Mouse (Mus musculus): ENCODE results near the gene Tmem238.

Tmem238 gene

DNA sequence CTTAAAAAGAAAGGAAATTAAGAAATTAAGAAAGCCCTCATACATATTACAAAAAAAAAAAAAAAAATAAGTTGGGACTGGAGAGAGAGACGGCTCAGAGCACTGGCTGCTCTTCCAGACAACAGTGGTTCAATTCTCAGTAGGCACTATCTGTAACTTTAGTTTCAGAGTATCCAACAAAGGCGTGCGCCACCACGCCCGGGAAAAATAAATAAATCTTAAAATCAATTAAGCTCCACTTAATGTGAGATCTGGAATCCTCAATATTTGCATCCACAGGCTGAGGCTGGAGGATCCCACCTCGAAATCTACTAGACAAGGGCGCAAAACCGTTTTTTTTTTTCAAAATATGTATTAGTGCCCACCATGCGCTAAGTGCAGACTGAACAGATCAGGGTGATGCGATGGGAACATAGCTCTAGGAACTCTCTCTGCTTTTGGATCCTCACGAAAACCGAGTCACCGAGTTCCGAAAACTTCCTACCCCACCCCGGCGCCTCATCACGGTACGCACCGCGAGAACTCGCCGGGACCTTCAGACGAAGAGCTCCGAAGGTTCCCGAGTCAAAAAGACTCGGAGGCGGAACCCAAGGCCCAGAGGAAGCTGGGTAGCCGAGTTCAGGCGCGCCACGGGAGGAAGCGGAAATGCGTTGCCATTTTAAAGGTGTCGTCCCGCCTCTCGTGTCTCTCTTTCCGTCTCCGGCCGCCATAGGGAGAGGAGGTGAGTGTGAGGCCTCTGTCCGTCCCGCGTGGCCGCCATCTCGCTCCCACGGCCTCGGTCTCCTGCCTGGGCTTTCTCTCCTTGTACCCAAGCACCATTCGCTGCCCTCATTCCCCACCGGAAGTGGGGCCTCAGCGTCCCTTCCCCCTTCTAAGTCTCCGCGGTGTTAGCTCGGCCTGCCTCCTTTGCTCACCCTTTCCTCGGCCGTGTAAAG, 3.1 kb upstream of the Tmem238 start, which contains the start of gene Rpl28:
Rpl28 (plus strand) TSS at position 597 of the 935 bp plus-strand sequence.
- DNase-seq (ENCODE audit: low read depth, low spot score): peak; percentile 92

DNA sequence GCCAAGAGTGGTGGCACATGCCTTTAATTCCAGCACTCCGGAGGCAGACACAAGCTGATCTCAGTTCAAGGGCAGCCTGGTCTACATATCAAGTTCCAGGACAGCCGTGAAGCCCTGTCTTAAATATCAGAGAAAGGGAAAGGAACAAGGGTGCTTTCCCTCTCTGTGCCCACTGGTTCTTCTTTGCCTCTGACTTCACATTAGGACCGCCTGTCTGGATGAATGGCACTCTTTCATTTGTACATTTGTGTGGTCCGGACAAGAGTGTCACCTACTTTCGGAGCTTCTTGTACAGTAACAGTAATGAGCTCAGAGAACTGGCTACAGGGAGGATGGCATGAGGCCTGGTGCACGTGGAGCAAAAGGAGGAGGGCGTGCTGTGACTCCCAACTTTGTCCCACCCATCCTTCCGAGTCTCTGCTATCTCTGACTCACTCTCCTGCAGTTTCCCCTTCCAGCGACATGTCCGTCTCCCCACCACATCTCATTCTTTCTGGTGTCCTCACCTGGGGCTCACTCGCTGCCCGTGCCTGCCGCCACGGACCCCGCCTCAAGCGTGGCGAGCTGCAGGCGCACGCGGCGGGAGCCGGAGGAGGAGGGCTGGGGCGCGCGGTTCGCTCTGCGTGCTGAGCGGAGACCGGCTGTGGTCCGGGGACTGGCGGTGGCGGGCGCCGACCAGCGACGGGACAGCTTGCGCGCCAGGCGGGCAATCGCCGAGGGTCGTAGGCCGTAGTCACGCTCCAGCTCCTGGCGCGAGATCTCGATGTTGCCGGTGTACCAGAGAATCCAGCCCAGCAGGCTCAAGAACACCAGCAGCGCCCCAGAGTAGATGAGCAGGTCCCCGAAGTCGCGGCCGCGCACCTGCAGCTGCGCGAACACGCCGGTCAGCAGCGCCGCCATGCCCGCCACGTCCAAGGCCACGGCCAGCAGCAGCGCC, 689 bp downstream of the Tmem238 start:
- no peak for DNase-seq (ENCODE audit: low read depth, low spot score)

DNA sequence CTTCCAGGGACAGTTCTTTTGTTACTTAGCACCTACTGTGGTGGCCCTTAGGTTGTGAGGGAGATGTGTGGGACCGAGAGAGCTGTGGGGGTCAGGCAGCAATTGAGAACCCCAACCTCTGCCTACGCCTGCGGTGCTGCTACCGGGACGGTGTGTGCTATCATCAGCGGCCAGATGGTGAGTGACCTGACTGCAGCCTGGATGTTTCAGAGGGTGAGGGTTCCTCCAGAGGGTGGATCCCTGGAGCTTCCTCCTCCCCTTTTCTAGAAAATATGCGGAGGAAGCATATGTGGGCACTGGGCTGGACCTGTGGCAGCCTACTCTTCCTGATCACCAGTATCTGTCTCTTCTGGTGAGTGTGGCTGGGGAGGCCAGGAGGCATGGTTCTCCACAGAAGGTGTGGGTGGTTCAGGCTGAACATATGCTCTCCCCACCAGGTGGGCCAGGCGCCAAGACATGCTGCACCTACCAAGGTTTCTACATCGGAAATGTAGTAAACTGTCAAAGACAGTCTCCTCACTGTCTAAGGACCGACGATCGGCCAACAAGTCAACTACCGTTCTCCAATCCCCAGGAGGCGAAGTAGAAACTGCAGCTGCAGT, 5.7 kb downstream of the Tmem238 start:
- no peak for DNase-seq (ENCODE audit: low read depth, low spot score)

DNA sequence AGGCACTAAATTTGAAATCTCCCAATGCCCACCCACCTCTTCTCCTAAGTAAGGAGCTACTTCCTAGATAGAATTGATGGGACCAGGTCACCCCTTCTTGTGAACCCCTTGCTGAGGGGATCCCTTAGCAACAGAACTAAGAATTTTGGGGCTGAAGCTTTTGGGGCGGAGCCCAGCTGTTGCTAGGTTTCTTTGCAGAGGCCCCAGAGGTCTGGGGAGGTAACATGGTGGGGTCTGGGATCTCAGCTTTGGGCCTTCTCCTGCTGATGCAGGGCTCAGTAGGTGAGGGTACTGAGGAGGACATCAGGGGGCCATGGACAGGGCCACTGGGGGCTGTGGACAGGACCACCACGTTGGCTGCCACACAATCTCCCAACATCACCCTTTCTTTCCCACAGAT, 6.7 kb downstream of the Tmem238 start, which contains the start of the genes Il11 and Tmem190:
Il11 (minus strand) TSS at position 101 of the 400 bp plus-strand sequence.
Tmem190 (plus strand) TSS at position 179 of the 400 bp plus-strand sequence.
- no peak for DNase-seq (ENCODE audit: low read depth, low spot score)

DNA sequence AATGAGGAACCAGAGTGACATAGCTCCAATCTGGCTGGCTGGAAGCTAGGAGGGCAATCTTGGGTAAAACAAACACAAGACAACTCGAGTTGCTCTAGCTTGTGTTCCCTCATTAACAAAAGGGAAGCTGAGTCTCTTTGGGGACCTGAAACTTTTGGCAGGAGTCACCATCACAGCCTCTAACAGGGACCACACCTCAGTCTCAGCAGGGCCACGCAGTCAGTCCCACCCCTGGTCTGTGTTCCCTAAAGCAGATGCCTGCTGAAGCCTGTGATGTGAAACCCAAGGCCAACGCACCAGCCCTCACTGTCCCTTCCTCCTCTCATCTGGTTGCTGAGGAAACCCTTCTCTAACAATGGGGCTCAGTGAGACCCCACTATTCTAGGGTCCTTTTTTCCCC, 7.3 kb downstream of the Tmem238 start:
- no peak for DNase-seq (ENCODE audit: low read depth, low spot score)

DNA sequence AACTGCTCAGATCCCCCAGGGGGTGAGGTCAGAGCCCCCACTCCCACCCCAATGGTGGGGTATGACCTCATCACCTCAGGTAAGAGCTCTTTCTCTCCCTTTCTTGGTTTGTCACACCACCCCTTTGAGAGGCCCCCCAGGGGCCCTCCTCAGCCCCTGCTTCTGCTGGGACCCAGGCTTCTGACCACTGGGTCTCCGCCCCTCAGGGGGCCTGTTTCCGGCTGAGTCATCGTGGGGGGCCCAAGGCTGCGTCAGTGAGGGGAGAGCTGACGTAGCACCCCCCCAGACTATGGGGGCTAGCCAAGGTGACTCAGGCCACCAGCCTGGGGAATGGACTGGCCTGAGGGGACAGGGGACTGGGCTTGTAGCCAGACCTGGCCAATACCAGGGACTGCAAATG, 9.5 kb downstream of the Tmem238 start:
- DNase-seq (ENCODE audit: low read depth, low spot score): no peak

DNA sequence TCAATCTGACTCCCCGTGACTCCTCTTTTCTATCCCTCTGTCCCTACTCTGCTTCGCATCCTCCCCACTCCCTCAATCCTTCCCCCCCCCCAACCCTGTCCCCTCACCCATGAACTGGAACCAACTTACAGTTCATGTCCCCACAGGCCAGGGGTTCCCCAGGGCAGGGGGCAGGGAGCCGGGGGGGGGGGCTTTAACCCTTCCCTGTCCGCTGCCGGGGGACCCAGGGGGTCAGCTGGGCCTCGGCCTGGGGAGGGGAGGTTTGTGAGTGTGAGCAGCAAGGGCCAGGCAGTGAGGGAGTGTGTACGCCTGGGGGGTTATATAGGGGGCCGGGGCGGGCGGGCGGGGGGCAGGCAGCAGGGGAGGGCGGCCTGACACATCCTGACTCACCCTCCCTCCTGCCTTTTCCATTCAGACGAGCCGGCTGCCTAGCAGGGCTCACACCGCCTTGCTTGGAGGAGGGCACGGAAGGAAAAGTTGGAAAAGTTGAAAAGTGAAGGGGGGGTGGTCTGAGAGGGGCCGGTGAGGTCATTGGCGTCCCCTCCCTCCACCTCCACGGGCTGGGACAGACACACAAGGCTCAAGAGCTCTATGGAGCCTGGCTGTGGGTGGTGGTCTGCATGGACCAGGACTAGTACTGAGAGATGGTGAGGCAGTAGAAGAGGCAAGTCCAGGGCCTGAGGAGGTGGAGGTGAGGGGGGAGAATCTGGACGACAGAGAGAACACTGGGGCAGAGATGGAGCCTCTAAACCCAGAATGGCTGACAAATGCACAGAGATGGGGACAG, 11.4 kb downstream of the Tmem238 start:
- DNase-seq (ENCODE audit: low read depth, low spot score): no peak

DNA sequence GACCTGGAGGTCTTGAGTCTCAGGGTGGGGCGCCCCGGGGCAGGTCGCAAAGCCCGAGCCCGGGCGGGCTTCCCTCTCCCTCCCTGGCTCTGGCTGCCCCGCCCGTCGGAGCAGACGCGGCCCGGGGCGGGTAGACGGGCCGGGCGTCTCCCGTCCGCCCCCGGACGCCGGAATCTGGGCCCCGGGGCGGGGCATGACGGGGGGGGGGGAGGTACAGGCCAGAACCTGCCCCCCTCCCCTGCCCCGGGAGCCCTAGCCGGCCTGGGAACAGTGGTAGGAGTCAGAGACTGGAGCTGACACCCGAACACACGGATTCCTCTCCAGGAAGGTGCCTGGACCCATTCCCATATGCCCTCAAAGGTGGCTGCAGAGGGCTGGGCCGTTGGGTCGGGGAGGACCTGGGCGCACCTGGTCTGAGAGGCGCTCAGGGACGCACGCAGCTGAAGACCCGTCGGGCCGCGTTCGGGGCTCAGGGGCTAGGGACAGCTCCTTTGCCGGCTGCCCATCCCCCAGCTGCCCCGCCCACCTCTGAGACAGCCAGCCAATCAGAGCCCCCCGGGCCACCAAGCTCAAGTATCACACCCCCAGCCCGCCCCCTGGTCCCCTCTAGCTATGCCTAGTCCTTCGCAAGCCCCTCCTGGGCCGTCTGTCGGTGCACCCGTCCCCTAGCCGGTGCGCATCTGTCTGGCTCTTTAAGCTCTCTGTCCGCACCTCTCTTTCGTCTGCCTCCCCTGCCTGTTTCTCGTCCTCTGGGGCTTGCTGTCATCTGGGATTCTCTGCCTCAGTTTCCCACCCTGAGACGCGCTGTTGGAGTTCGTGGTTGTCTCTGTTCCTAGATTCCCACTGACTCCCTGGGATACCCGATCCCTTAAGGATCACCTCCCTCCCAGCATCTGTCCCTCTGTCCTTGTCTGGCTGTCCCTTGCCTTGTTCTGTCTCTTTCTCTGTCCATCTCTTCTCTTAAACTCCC, 12.3 kb downstream of the Tmem238 start:
- no peak for DNase-seq (ENCODE audit: low read depth, low spot score)

DNA sequence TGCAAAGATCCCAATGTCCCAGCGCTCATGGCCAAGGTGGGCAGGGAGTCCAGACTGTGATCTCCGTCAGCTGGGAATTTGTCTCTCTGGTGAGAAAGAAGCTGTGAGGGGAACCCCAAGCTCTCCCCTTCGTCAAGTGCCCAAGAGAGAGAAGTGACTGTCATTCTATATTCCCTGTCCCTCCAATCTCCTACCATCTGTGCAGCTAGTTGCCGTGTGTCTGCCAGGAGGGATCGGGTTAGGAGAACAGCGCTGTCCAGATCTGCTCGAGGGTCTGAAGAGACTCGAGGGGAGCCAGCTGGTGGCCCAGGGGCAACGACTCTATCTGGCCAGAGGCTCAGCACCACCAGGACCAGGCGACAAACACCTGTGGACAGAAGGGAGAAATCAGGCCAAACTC, 13.3 kb downstream of the Tmem238 start:
- no peak for DNase-seq (ENCODE audit: low read depth, low spot score)

DNA sequence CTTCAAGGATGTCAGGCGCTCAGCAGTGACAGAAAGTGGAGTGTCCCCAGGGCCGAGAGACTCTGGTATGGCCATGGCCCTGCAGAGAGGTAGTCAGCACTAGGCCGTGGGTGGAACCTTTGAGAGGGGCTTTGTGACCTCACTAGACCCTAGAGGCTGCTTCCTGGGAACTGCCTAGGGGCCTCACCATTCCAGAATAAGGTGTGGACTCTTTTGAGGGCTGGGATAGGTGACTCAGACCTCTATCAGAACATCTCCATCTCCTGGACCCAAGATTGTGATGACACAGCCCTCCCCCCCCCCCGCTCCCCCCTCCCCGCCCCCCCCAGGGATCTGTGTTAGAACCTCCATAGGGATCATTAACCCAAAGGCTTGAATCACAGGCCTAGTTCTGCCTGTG, 18.3 kb downstream of the Tmem238 start, which contains the start of gene Fam71e2:
Fam71e2 (minus strand) TSS at position 101 of the 400 bp plus-strand sequence.
- DNase-seq (ENCODE audit: low read depth, low spot score): no peak

DNA sequence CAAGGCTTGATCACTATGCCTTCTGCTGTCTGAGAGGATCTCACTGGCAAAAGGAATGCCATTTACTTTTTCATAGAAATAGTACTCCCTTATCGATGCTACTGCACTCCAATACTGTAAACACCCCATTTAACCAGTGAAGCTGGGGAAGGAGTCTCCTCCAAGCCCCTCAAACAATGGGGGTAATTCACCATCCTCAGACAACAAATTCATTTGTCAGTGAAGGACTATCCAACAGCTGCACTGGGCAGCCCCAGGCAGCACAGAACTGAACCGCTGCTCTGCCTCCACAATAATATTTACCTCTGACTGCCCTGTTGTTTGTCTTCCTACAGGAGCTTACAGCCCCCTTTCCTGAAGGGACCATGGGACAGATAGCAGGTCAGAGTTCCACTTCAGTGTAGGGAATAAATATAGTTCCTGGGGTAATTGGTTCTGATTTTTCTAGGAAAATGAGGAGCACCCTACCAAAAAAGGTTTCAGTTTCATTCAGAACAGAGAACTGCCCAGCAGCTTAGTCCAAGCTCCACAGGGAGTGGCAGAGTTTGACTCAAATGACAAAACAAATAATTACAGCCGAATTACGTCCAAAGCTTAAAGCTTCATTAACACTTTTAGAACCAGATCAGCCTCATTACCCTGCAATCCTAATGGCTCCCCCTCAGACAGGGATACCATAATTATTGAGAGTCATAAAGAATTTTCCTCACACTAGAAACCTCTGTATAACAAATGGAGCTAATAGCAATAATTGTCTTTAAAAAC, 24.3 kb downstream of the Tmem238 start:
- no peak for DNase-seq (ENCODE audit: low read depth, low spot score)

DNA sequence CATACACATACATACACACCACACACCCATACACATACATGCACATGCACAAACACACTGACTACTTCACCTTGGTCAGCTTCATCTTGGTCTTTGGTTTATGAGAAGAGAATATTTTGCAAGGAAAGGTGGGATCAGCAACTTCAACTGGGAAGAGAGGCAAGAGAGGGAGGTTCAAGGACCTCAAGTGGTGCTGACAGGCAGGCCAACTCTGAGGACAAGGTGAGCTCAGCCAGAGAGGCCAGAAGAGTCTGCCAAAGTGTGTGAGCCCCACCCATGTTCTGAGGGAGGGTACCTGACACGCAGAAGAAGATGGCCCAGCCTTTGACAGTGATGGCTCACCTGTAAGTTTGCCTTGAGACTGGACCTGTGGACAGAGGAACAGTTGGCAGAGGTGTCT, 29.8 kb downstream of the Tmem238 start:
- no peak for DNase-seq (ENCODE audit: low read depth, low spot score)

DNA sequence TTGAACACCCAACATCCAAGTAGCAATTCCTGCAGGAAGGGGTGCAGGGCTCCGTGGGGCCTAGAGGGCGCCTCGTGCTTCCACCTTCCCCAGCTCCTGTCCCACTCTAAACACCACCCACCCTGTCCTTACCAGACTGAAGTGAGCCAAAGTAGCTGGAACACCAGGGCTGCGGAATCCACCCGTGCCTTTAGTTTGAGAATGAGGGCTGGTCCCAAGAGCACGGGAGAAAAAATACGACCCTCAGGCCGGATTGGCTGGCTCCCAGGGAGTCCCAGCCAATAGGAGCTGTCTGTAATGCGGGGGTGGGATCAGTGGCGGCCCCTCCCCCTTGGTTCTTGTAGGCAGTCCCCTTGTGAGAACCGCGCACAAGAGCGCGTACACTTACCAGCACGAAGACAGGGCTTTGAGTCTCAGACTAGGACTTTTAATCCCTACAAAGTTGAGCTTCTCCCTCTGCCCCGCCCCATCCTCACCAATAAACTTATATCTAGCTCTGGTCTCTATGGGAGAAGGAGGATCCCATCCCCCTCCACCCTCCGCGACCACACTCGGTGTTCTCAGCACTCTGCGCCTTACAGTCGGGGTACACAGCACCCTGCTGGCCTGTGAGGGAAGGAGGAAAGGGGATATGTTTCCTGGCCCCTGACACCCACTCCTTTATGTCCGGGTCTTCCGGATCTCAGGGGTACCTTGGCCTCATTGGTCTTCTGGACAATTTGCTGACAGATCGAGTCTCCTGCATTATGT, 36.5 kb downstream of the Tmem238 start, which contains the start of gene Cox6b2:
Cox6b2 (minus strand) TSS at position 274 of the 750 bp plus-strand sequence.
- peak; percentile 51 for DNase-seq (ENCODE audit: low read depth, low spot score)

DNA sequence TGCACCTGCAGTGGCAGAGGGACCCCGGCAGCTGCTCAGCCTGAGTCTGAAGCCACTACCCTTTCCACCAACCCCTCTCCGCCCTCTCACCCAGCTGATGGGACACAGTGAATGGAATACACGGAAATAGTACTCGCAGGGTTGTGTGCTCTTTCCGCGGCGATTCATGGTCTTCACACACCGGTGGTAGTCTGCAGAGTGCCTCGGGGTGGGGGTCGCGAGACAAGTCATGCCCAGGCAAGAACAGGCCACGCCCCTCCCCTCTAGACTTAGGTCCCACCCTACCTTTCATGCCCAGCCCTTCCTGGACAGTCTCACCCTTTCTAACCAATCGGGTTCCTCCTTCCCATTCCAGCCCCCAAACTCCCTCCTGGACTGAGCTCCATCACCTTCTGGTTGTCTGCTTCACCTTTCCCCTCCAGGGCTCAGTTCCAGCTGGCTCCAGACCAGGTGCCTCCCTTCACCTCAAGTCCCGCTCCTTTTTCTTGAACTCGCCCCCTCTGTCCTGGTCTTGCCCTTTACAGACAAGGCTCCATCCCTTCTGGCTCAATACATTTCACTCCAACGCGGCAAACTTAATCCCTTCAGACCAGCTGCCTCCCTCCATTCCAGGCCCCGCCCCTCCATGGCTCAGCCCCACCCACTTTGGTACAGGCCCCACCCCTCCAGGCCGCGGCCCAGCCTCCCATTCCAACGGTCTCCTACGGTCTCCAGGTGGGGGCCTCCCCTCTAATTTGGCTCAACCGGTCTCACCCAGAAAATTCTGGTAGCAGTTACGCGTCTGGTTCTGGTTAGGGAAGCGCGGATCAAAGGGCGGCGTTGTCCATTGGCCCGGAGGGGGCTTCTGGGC, 37.3 kb downstream of the Tmem238 start:
- peak; percentile 35 for DNase-seq (ENCODE audit: low read depth, low spot score)

DNA sequence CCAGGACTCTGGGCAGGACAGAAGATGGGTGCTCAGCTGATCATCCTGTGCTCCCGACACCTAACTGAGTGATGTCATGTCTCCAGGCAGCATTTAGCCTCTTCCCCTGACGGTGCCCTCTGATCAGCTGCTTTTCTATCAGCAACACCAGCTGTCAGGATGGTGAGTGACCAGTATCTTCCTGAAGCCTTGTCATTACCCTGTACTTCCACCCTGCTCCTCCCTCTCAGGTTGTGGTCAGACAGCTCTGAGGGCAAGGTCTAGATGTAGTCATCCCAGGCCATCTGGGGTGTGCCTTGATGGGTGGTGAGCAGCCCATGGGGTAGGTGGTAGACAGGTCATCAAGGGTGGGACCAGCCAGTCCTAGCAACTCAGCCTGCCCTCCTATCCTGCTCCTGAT, 40.3 kb downstream of the Tmem238 start:
- no peak for DNase-seq (ENCODE audit: low read depth, low spot score)

DNA sequence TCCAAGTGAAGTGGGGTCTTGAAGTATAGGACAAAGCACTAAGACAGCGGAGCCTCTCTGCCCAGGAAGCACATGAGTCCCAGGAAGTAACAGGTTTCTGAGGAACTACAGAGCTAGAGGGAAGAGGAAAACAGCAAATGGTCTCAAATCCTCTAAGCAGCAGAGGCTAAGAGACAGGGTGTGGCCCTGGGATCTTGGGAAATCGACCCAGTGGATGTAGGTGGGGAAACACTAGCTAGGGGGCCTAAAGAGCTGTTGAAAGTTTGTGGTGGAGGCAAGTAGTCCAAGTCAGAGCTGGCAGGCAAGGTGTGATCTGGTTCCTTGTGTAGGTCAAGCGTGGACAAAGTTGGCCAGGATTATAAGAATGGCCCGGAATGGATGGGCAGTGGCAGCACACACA, 41.1 kb downstream of the Tmem238 start:
- no peak for DNase-seq (ENCODE audit: low read depth, low spot score)
